ENCODE assay signal across 11 mouse cellular contexts in genomic region chr9:65692466-65692865, GRCm38 (mm10). TPM values are rescaled to one million over a fixed set of nuclear protein-coding genes. Genes with fewer than 3 reads are reported as not detected.
DNase-seq lines count a peak whose midpoint lies in the region; ATAC-seq and TF ChIP-seq lines count a peak whose summit lies in the region.
"Had no signal": no experiment of that assay in that cellular context is flagged by ENCODE, and none has a peak within 500 bp of the region (broad histone marks: within the 10 kb centered on the region; RNA-seq: fewer than 3 reads in every experiment).

No protein-coding gene starts in this region.

- TF ChIP-seq CTCF in lung, embryonic 14.5 days (IDR thresholded peaks at IDR 0.05; ENCODE audit: low read depth), result no peak

- 58% methylated on average over 3 of the region's 3 CpGs for WGBS in lung, embryonic 14.5 days
- 16% methylated on average over 3 of the region's 3 CpGs for WGBS in forebrain, embryonic 15.5 days
- WGBS in limb, embryonic 15.5 days, result 46% methylated on average over 3 of the region's 3 CpGs

- no peak for ATAC-seq in lung, embryonic 14.5 days (ENCODE audit: insufficient read depth)
- ATAC-seq in forebrain, embryonic 15.5 days (replicated peaks), result no peak
- ATAC-seq in limb, embryonic 15.5 days (ENCODE audit: insufficient number of reproducible peaks, low FRiP score, low TSS enrichment, low read depth), result no peak

- H3K27ac ChIP-seq in lung, embryonic 14.5 days (ENCODE audit: low read depth), result peak overlapping the region; percentile 51; the same call in 1 of the 2 replicates
- peak overlapping the region; percentile 52; the same call in 1 of the 2 replicates for H3K27ac ChIP-seq in forebrain, embryonic 15.5 days (replicated peaks)
- peak overlapping the region; percentile 14; the same call in 1 of the 2 replicates for H3K27ac ChIP-seq in limb, embryonic 15.5 days
- H3K27ac ChIP-seq: kidney, postnatal 0 days; liver, embryonic 15.5 days had no signal

- peaks cover 71% of the 10 kb centered on the region for H3K36me3 ChIP-seq in lung, embryonic 14.5 days (ENCODE audit: insufficient read depth)
- peaks cover 51% of the 10 kb centered on the region for H3K36me3 ChIP-seq in forebrain, embryonic 15.5 days
- H3K36me3 ChIP-seq in limb, embryonic 15.5 days, result peaks cover 62% of the 10 kb centered on the region

- H3K27me3 ChIP-seq in lung, embryonic 14.5 days (ENCODE audit: insufficient read depth, low read length), result no peaks in the 10 kb centered on the region
- no peaks in the 10 kb centered on the region for H3K27me3 ChIP-seq in forebrain, embryonic 15.5 days
- H3K27me3 ChIP-seq in limb, embryonic 15.5 days, result no peaks in the 10 kb centered on the region
- H3K27me3 ChIP-seq: liver, embryonic 15.5 days had no signal

- H3K4me1 ChIP-seq in lung, embryonic 14.5 days (ENCODE audit: insufficient read depth), result no peaks in the 10 kb centered on the region
- peaks cover 27% of the 10 kb centered on the region for H3K4me1 ChIP-seq in forebrain, embryonic 15.5 days
- H3K4me1 ChIP-seq in limb, embryonic 15.5 days, result peaks cover 14% of the 10 kb centered on the region

- intact Hi-C loops in heart, postnatal 14 days (cut with DNase I), result loop anchor here (10.0 kb wide), 1 partner anchor 312 kb away; no protein-coding TSS in a partner anchor

- H3K4me2 ChIP-seq in lung, embryonic 14.5 days, result no peak overlapping the region
- no peak overlapping the region for H3K4me2 ChIP-seq in forebrain, embryonic 15.5 days (replicated peaks)
- H3K4me2 ChIP-seq in limb, embryonic 15.5 days, result no peak overlapping the region
- H3K4me2 ChIP-seq: liver, embryonic 15.5 days had no signal

- H3K9me3 ChIP-seq in lung, embryonic 14.5 days (ENCODE audit: low read depth, low read length), result no peaks in the 10 kb centered on the region
- H3K9me3 ChIP-seq in forebrain, embryonic 15.5 days, result no peaks in the 10 kb centered on the region
- no peaks in the 10 kb centered on the region for H3K9me3 ChIP-seq in limb, embryonic 15.5 days
- H3K9me3 ChIP-seq: liver, embryonic 15.5 days had no signal

- DNase-seq in heart, adult 11 months, result peak; percentile 77
- no peak for DNase-seq in heart, postnatal 14 days
- DNase-seq in lung, embryonic 14.5 days, result no peak
- no peak for DNase-seq in lung, postnatal 14 days
- no peak for DNase-seq in frontal cortex, postnatal 36 days (ENCODE audit: low spot score in 2 of 2)
- no peak for DNase-seq in adrenal gland, adult 8-10 months
- DNase-seq: cerebellum, postnatal 36 days had no signal

- no peak overlapping the region for H3K9ac ChIP-seq in lung, embryonic 14.5 days
- H3K9ac ChIP-seq in forebrain, embryonic 15.5 days (replicated peaks), result no peak overlapping the region
- no peak overlapping the region for H3K9ac ChIP-seq in limb, embryonic 15.5 days
- H3K9ac ChIP-seq: liver, embryonic 15.5 days had no signal

- H3K4me3 ChIP-seq in lung, embryonic 14.5 days (ENCODE audit: low read depth, low read length), result no peak overlapping the region
- H3K4me3 ChIP-seq in forebrain, embryonic 15.5 days, result no peak overlapping the region
- no peak overlapping the region for H3K4me3 ChIP-seq in limb, embryonic 15.5 days
- H3K4me3 ChIP-seq: liver, embryonic 15.5 days had no signal

RNA-seq across cellular contexts. Expression of gene Oaz2, which starts 24.7 kb away (rescaled TPM):
- total RNA-seq in heart, postnatal 14 days (2021), result 100 to 1,000 TPM; 265 to 267 TPM
- 263 and 267 TPM in 2 replicates for polyA plus RNA-seq in lung, embryonic 14.5 days (2014; fragmentation: Nextera tagmentation; extraction: Ambion mirVana)
- polyA plus RNA-seq in forebrain, embryonic 15.5 days (2015; fragmentation: Nextera tagmentation; extraction: Ambion mirVana), result 328 and 347 TPM in 2 replicates
- polyA plus RNA-seq in limb, embryonic 15.5 days (2015; fragmentation: Nextera tagmentation; extraction: Ambion mirVana), result 315 and 328 TPM in 2 replicates
- 100 to 1,000 TPM; 138 to 203 (median 175) TPM for total RNA-seq in adrenal gland, adult 8-10 months (2022)
